Mouse (Mus musculus) heart, postnatal 0 days (tissue): ENCODE results near the gene Gm5105. TPM values are rescaled to one million over a fixed set of nuclear protein-coding genes. Genes with fewer than 3 reads are reported as not detected.
A peak's percentile ranks its signal among the peaks of the same experiment; 100 is the strongest.

Source experiments
- ATAC-seq: fragments of 200-750 bp; cut with Nextera tagmentation; 2 replicates; pipeline ENCODE4 v1.8.0; 2017; ENCODE audit warnings: low read depth, moderate number of reproducible peaks, moderate library complexity; ENCODE audit not compliant: insufficient read depth
- DNase-seq: peaks from one replicate; pipeline ENCODE4 v3.0.0-alpha.2; 2016; ENCODE audit warnings: low spot score
- H3K27ac ChIP-seq: fragments of 300-500 bp; sonication (generic); 2 replicates; pipeline ENCODE4 v1.5.1; 2014; ENCODE audit warnings: low read depth, mild to moderate bottlenecking
- H3K27me3 ChIP-seq: fragments of 300-500 bp; sonication (generic); 2 replicates; pipeline ENCODE4 v1.6.1; 2014; ENCODE audit warnings: low read length, mixed read lengths; ENCODE audit not compliant: control insufficient read depth, insufficient read depth
- H3K36me3 ChIP-seq: fragments of 300-500 bp; sonication (generic); replicated peaks from 2 replicates; pipeline ENCODE4 v1.6.1; 2014; ENCODE audit warnings: low read length, mixed read lengths; ENCODE audit not compliant: control insufficient read depth, insufficient read depth
- H3K4me1 ChIP-seq: fragments of 300-500 bp; sonication (generic); 2 replicates; pipeline ENCODE4 v1.6.1; 2014; ENCODE audit warnings: antibody characterized with exemption; ENCODE audit not compliant: control insufficient read depth, insufficient read depth
- H3K4me2 ChIP-seq: fragments of 300-500 bp; sonication (generic); 2 replicates; pipeline ENCODE4 v1.6.1; 2014; ENCODE audit warnings: low read depth, mild to moderate bottlenecking, low read length, moderate library complexity
- H3K4me3 ChIP-seq: fragments of 300-500 bp; sonication (generic); 2 replicates; pipeline ENCODE4 v1.5.1; 2014; ENCODE audit warnings: low read depth, low read length
- H3K9ac ChIP-seq: fragments of 300-500 bp; sonication (generic); replicated peaks from 2 replicates; pipeline ENCODE4 v1.6.1; 2014; ENCODE audit warnings: low read depth, low read length, mixed read lengths
- H3K9me3 ChIP-seq: fragments of 300-500 bp; sonication (generic); replicated peaks from 2 replicates; pipeline ENCODE4 v1.6.1; 2016; ENCODE audit warnings: low read length; ENCODE audit not compliant: control insufficient read depth
- CTCF ChIP-seq: IDR thresholded peaks from 2 replicates; pipeline ENCODE4 v1.5.1; 2016; ENCODE audit warnings: antibody characterized with exemption, control low read depth, low read depth
- EP300 ChIP-seq: IDR thresholded peaks from 2 replicates; pipeline ENCODE4 v1.6.1; 2016; ENCODE audit warnings: antibody characterized with exemption, low read depth
- WGBS: fragments of 180-500 bp; shearing (Covaris S2); extraction: QIAGEN DNeasy Blood & Tissue Kit; methylation state at CpG from one replicate; pipeline ENCODE4 v1.1.7; 2014; 5-methylcytosine and 5-hydroxymethylcytosine counted together
- polyA plus RNA-seq: library from polyadenylated mRNA; unstranded; fragments of >200 nt; fragmentation: Nextera tagmentation; extraction: Ambion mirVana; gene quantifications from 2 replicates; pipeline ENCODE4 v1.2.1, GENCODE M21; 2015
- total RNA-seq: library from RNA; depleted of rRNA; stranded (reverse); fragments of >200 nt; gene quantifications from 2 replicates; pipeline ENCODE4 v1.2.3, GENCODE M21; 2014; ENCODE audit warnings: low replicate concordance

The Gm5105 gene
- total and polyA plus RNA-seq, 2 experiments from 2014 or later = 0.11 to 0.64 TPM

- no peak for TF ChIP-seq EP300
- no peak for TF ChIP-seq CTCF
- WGBS = 22% methylated on average over 8 of the region's 8 CpGs
- peak; percentile 75 for ATAC-seq
- H3K4me1 ChIP-seq = peaks cover 21% of the 10 kb centered on the region
- H3K36me3 ChIP-seq = peaks cover 19% of the 10 kb centered on the region; the same call in 1 of the 2 replicates
- peak overlapping the region; percentile 53 for H3K4me2 ChIP-seq
- H3K27ac ChIP-seq = peak overlapping the region; percentile 80
- H3K27me3 ChIP-seq = no peaks in the 10 kb centered on the region
- H3K9me3 ChIP-seq = no peaks in the 10 kb centered on the region
- peak overlapping the region; percentile 7; the same call in 1 of the 2 replicates for H3K4me3 ChIP-seq
- no peak for DNase-seq
- H3K9ac ChIP-seq = peak overlapping the region; percentile 32
These were observed 8.0 kb upstream of the Gm5105 start for GRCm38 (mm10) chr3:138075209-138075608.

- peaks cover 21% of the 10 kb centered on the region for H3K4me1 ChIP-seq
- H3K36me3 ChIP-seq = peaks cover 10% of the 10 kb centered on the region; the same call in 1 of the 2 replicates
- H3K27ac ChIP-seq = peak overlapping the region; percentile 80; the same call in 1 of the 2 replicates
- 90% methylated on average over 1 of the region's 1 CpGs for WGBS
- no peak overlapping the region for H3K9ac ChIP-seq
- H3K4me3 ChIP-seq = no peak overlapping the region
- DNase-seq (no peak), ATAC-seq (no peak)
- H3K4me2 ChIP-seq = peak overlapping the region; percentile 71; the same call in 1 of the 2 replicates
- H3K9me3 ChIP-seq = no peaks in the 10 kb centered on the region
- no peaks in the 10 kb centered on the region for H3K27me3 ChIP-seq
- TF ChIP-seq CTCF (no peak), EP300 (no peak)
These were observed 7.0 kb upstream of the Gm5105 start for GRCm38 (mm10) chr3:138074214-138074613.

DNA sequence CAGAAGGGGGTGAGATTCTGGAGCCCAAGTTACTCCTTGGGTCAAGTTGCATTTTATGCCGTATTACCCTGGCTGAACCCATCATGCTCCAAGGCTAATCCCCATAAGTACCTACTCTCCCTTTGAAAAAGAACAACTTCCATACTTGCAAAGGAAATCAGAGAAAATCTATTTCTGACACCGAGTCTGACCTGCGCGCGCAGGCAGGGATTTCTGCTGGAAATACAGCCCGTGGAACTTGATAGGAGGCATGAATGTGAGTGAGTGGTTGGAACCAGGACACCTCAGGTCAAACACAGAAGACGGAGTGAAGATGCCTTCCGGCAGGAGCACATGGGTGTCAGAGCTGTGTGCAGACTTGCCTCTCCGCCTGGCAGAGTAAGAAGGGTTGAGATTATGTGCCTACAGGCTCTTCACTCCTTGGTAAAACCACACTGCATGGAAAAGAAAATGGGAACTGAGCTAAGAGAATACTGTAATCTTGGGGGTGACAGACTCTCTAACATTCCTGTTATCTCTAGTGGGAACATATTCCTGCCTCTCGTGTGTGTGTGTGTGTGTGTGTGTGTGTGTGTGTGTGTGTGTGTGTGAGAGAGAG, 4.4 kb upstream of the Gm5105 start:
- Histone ChIP-seq H3K4me2 (peak overlapping the region; percentile 71), H3K36me3 (0 out of 2 replicates have a peak, but pooled peaks cover 6% of the 10 kb centered on the region), H3K27me3 (no peaks in the 10 kb centered on the region), H3K9me3 (no peaks in the 10 kb centered on the region), H3K4me1 (peaks cover 21% of the 10 kb centered on the region), H3K4me3 (peak overlapping the region; percentile 48), H3K27ac (peak overlapping the region; percentile 95), H3K9ac (peak overlapping the region; percentile 31)
- TF ChIP-seq EP300 (no peak), CTCF (no peak)
- ATAC-seq (no peak), DNase-seq (no peak)
- 45% methylated on average over 10 of the region's 10 CpGs for WGBS

GRCm38 (mm10) chr3:138071004-138071403, 3.8 kb upstream of the Gm5105 start:
- Histone ChIP-seq H3K4me2 (peak overlapping the region; percentile 71), H3K9me3 (no peaks in the 10 kb centered on the region), H3K36me3 (0 out of 2 replicates have a peak, but pooled peaks cover 6% of the 10 kb centered on the region), H3K27ac (peak overlapping the region; percentile 95), H3K9ac (peak overlapping the region; percentile 58; the same call in 1 of the 2 replicates), H3K27me3 (no peaks in the 10 kb centered on the region), H3K4me3 (peak overlapping the region; percentile 48), H3K4me1 (peaks cover 21% of the 10 kb centered on the region)
- DNase-seq (no peak), ATAC-seq (no peak)
- no peak for TF ChIP-seq CTCF
- TF ChIP-seq EP300 = no peak
- WGBS = 6% methylated on average over 1 of the region's 1 CpGs

- Histone ChIP-seq H3K4me2 (peak overlapping the region; percentile 71), H3K27ac (peak overlapping the region; percentile 95), H3K36me3 (0 out of 2 replicates have a peak, but pooled peaks cover 6% of the 10 kb centered on the region), H3K27me3 (no peaks in the 10 kb centered on the region), H3K4me1 (peaks cover 16% of the 10 kb centered on the region), H3K4me3 (peak overlapping the region; percentile 48), H3K9ac (peak overlapping the region; percentile 58), H3K9me3 (no peaks in the 10 kb centered on the region)
- no peak for ATAC-seq
- no peak for DNase-seq
- TF ChIP-seq CTCF = no peak
- TF ChIP-seq EP300 = no peak
- 38% methylated on average over 18 of the region's 18 CpGs for WGBS
These were observed 2.7 kb upstream of the Gm5105 start for GRCm38 (mm10) chr3:138069756-138070511.
